Mouse (Mus musculus) intestine, embryonic 15.5 days (tissue): ENCODE data around the gene Fastk. TPM values are rescaled to one million over a fixed set of nuclear protein-coding genes. Genes with fewer than 3 reads are reported as not detected.

Experiments
- ATAC-seq: fragments of 200-750 bp; cut with Nextera tagmentation; 2 replicates; pipeline ENCODE4 v1.8.0; 2017; ENCODE audit warnings: moderate TSS enrichment, moderate library complexity
- H3K27ac ChIP-seq: fragments of 300-500 bp; sonication (generic); 2 replicates; pipeline ENCODE4 v1.5.1; 2015; ENCODE audit warnings: mild to moderate bottlenecking, inconsistent platforms
- H3K27me3 ChIP-seq: fragments of 300-500 bp; sonication (generic); replicated peaks from 2 replicates; pipeline ENCODE4 v1.6.1; 2015; ENCODE audit warnings: inconsistent platforms
- H3K36me3 ChIP-seq: fragments of 300-500 bp; sonication (generic); 2 replicates; pipeline ENCODE4 v1.6.1; 2015; ENCODE audit warnings: inconsistent platforms
- H3K4me1 ChIP-seq: fragments of 300-500 bp; sonication (generic); replicated peaks from 2 replicates; pipeline ENCODE4 v1.6.1; 2015; ENCODE audit warnings: inconsistent platforms
- H3K4me2 ChIP-seq: fragments of 300-500 bp; sonication (generic); replicated peaks from 2 replicates; pipeline ENCODE4 v1.6.1; 2015; ENCODE audit warnings: mild to moderate bottlenecking, inconsistent platforms
- H3K4me3 ChIP-seq: fragments of 300-500 bp; sonication (generic); replicated peaks from 2 replicates; pipeline ENCODE4 v1.5.1; 2015; ENCODE audit warnings: inconsistent platforms
- H3K9ac ChIP-seq: fragments of 300-500 bp; sonication (generic); 2 replicates; pipeline ENCODE4 v1.6.1; 2015; ENCODE audit warnings: inconsistent platforms
- H3K9me3 ChIP-seq: fragments of 300-500 bp; sonication (generic); 2 replicates; pipeline ENCODE4 v1.6.1; 2016; ENCODE audit warnings: inconsistent platforms
- WGBS: fragments of 180-500 bp; shearing (Covaris S2); methylation state at CpG from one replicate; pipeline ENCODE4 v1.1.7; 2015; 5-methylcytosine and 5-hydroxymethylcytosine counted together
- polyA plus RNA-seq: library from polyadenylated mRNA; unstranded; fragments of >200 nt; fragmentation: Nextera tagmentation; extraction: Ambion mirVana; gene quantifications from 2 replicates; pipeline ENCODE4 v1.2.1, GENCODE M21; 2015

Gene Fastk
- polyA plus RNA-seq, 1 experiment from 2014 or later, result 104 TPM

- Histone ChIP-seq H3K27me3 (peaks cover 9% of the 10 kb centered on the region; the same call in 1 of the 2 replicates), H3K4me3 (peak overlapping the region; percentile 47), H3K9ac (peak overlapping the region; percentile 42), H3K27ac (0 out of 2 replicates have a peak overlapping the region, but pooled peaks have one; percentile 27), H3K4me1 (peaks cover 35% of the 10 kb centered on the region), H3K4me2 (peak overlapping the region; percentile 71), H3K9me3 (no peaks in the 10 kb centered on the region), H3K36me3 (peaks cover 25% of the 10 kb centered on the region)
- WGBS, result 4% methylated on average over 67 of the region's 67 CpGs
- ATAC-seq, result 0 out of 2 replicates have a peak, but pooled peaks have one; percentile 22
Measured at GRCm38 (mm10) chr5:24474723-24475261, 29.7 kb upstream of the Fastk start.

GRCm38 (mm10) chr5:24474025-24474722, 29.1 kb upstream of the Fastk start:
- Histone ChIP-seq H3K36me3 (peaks cover 22% of the 10 kb centered on the region), H3K4me3 (peak overlapping the region; percentile 47), H3K9ac (peak overlapping the region; percentile 42), H3K4me1 (peaks cover 35% of the 10 kb centered on the region), H3K27ac (0 out of 2 replicates have a peak overlapping the region, but pooled peaks have one; percentile 27), H3K9me3 (no peaks in the 10 kb centered on the region), H3K27me3 (peaks cover 9% of the 10 kb centered on the region; the same call in 1 of the 2 replicates), H3K4me2 (peak overlapping the region; percentile 71)
- peak; percentile 42 for ATAC-seq
- 8% methylated on average over 77 of the region's 77 CpGs for WGBS

GRCm38 (mm10) chr5:24472884-24473619, 28.0 kb upstream of the Fastk start:
- peak; percentile 13 for ATAC-seq

DNA sequence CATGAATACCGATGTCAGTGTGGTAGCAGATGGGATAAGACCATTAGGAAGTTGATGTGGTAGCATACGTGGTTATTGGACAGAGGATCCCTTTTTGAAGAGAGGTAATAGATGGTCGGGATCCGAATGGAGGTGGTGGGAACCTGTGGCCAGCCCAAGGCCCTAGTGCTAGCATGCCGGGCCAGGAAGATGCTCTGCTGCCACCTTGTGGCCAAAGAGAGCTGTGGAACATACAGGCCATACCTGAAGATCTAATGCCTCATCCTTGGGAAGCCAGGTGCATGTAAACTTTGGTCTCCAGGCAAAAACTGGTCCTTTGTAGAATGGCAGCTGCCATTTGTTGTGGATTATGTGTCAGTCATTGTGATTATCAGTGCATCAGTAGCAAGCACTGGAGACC, 25.5 kb upstream of the Fastk start:
- H3K9ac ChIP-seq, result no peak overlapping the region
- H3K27me3 ChIP-seq, result peaks cover 9% of the 10 kb centered on the region; the same call in 1 of the 2 replicates
- no peak overlapping the region for H3K4me3 ChIP-seq
- no peaks in the 10 kb centered on the region for H3K36me3 ChIP-seq
- no peak overlapping the region for H3K4me2 ChIP-seq
- peaks cover 32% of the 10 kb centered on the region for H3K4me1 ChIP-seq
- H3K9me3 ChIP-seq, result no peaks in the 10 kb centered on the region
- no peak overlapping the region for H3K27ac ChIP-seq
- WGBS, result 10% methylated on average over 5 of the region's 5 CpGs
- peak; percentile 48 for ATAC-seq

More at GRCm38 (mm10) chr5:24472884-24473619, 28.0 kb upstream of the Fastk start:
- Histone ChIP-seq H3K4me1 (peaks cover 35% of the 10 kb centered on the region), H3K4me2 (0 out of 2 replicates have a peak overlapping the region, but pooled peaks have one; percentile 15), H3K9me3 (no peaks in the 10 kb centered on the region), H3K9ac (no peak overlapping the region), H3K4me3 (no peak overlapping the region), H3K27me3 (peaks cover 9% of the 10 kb centered on the region; the same call in 1 of the 2 replicates), H3K27ac (no peak overlapping the region), H3K36me3 (peaks cover 13% of the 10 kb centered on the region)
- WGBS, result 34% methylated on average over 7 of the region's 7 CpGs

DNA sequence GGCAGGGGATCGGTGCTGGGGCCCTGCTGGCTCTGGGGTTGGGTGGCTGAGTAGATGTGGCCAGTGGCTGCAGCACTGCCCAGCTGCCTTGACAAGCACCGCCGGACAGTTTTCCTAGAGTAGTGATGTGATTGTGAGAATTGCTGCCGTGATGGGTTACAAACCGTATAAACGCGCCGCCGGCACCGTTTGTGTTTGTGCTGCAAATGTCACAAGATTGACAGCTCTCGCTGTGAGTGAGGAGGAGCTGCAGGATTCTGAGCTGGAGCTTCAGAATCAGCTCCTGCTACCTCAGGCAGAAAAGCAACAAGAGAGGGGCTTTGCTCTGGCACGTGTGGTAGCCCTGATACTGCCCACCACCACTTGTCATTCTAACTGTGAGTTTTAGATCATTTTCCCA, 21.7 kb upstream of the Fastk start:
- WGBS, result 70% methylated on average over 12 of the region's 12 CpGs
- ATAC-seq, result no peak
- no peaks in the 10 kb centered on the region for H3K36me3 ChIP-seq
- no peak overlapping the region for H3K4me2 ChIP-seq
- no peak overlapping the region for H3K9ac ChIP-seq
- no peaks in the 10 kb centered on the region for H3K27me3 ChIP-seq
- no peak overlapping the region for H3K27ac ChIP-seq
- no peak overlapping the region for H3K4me3 ChIP-seq
- H3K9me3 ChIP-seq, result no peaks in the 10 kb centered on the region
- 0 out of 2 replicates have a peak, but pooled peaks cover 6% of the 10 kb centered on the region for H3K4me1 ChIP-seq

DNA sequence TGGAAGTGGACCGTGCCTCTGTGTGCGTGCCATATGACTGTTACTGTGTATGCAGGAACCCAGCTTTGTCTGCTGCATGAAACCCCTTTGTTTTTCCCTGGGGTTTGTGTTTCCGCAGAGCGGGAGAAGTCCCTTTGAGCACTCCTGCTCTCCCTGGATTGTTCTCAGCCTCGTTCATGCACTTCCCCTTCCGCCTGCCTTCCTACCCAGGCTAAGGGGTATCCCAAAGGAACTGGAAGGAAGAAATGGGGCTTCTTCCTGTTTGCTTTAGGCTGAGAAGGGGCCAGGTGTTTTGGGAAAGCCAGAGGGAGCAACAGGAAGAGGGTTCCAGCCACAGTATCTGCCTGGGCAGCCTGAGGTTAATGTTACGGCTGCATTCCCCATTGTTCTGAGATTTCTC, 10.5 kb upstream of the Fastk start:
- Histone ChIP-seq H3K27me3 (no peaks in the 10 kb centered on the region), H3K4me2 (0 out of 2 replicates have a peak overlapping the region, but pooled peaks have one; percentile 25), H3K36me3 (no peaks in the 10 kb centered on the region; the same call in 1 of the 2 replicates), H3K4me1 (peaks cover 34% of the 10 kb centered on the region), H3K4me3 (no peak overlapping the region), H3K9ac (0 out of 2 replicates have a peak overlapping the region, but pooled peaks have one; percentile 11), H3K27ac (peak overlapping the region; percentile 49; the same call in 1 of the 2 replicates), H3K9me3 (no peaks in the 10 kb centered on the region)
- WGBS, result 62% methylated on average over 7 of the region's 7 CpGs
- ATAC-seq, result no peak

DNA sequence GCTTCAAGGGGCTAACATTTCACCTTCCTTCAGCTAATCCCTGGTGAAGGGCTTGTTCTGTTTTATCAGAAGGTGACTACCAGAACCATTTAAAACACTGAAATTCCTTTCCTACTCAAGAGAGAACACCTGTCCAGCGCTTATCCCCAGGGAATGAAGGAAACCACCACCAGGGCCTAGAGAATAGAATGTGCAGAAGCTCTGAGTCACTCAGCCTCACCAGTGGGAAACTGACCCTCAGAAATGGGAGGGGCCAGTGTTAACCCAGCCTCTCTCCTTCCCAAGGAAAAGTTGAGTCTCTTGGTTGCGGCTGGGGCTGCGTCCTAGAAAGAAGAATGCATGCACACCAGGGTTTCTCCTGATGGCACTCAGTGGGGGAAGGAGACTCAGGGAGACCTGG, 10.0 kb upstream of the Fastk start:
- Histone ChIP-seq H3K4me2 (0 out of 2 replicates have a peak overlapping the region, but pooled peaks have one; percentile 25), H3K9ac (0 out of 2 replicates have a peak overlapping the region, but pooled peaks have one; percentile 11), H3K27me3 (no peaks in the 10 kb centered on the region), H3K36me3 (no peaks in the 10 kb centered on the region; the same call in 1 of the 2 replicates), H3K27ac (peak overlapping the region; percentile 49; the same call in 1 of the 2 replicates), H3K9me3 (no peaks in the 10 kb centered on the region), H3K4me1 (peaks cover 34% of the 10 kb centered on the region), H3K4me3 (no peak overlapping the region)
- ATAC-seq, result no peak
- 67% methylated on average over 3 of the region's 3 CpGs for WGBS

GRCm38 (mm10) chr5:24453985-24454303, 8.9 kb upstream of the Fastk start:
- H3K36me3 ChIP-seq, result no peaks in the 10 kb centered on the region; the same call in 1 of the 2 replicates
- no peak for ATAC-seq
- peak overlapping the region; percentile 89 for H3K4me2 ChIP-seq
- no peak overlapping the region for H3K27ac ChIP-seq
- peak overlapping the region; percentile 85 for H3K4me3 ChIP-seq
- H3K9ac ChIP-seq, result 0 out of 2 replicates have a peak overlapping the region, but pooled peaks have one; percentile 87
- H3K4me1 ChIP-seq, result peaks cover 34% of the 10 kb centered on the region
- H3K27me3 ChIP-seq, result no peaks in the 10 kb centered on the region
- WGBS, result 20% methylated on average over 2 of the region's 2 CpGs
- no peaks in the 10 kb centered on the region for H3K9me3 ChIP-seq

DNA sequence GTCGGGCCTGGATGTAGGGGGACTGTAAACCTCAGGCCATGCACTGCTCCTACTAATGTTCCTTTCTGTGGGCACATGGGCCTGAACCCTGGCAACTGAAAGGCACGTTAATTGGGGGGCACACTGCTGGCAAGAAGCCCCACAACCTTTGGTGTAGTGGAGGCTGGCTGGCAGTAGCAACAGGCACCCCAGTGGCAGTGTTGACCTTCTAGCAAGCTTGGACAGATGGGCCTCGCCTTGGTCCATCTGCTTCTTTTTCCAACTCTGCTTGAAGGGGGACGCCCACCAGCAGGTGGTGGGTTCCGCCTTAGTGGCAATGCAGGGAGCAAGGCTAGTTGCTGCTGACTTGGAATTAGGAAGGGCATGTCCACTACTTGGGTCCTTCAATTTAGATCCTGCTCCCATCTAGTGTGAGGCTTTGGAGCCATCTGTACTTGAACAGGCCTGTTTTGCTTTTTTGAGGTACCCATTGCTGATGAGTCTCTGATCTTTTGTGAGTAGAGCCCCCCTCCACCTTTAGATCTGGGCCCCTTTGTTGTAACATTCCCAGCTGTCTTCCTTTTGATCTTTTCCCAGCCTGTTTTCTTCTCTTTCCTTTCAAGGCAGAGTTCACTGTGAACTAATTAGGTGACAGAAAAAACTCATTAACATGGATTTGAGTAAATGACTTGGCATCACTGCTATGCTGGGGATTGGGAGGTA, 8.3 kb upstream of the Fastk start:
- Histone ChIP-seq H3K27me3 (no peaks in the 10 kb centered on the region), H3K4me2 (peak overlapping the region; percentile 89), H3K36me3 (no peaks in the 10 kb centered on the region; the same call in 1 of the 2 replicates), H3K4me1 (peaks cover 34% of the 10 kb centered on the region), H3K9me3 (no peaks in the 10 kb centered on the region), H3K9ac (peak overlapping the region; percentile 87), H3K27ac (peak overlapping the region; percentile 91; the same call in 1 of the 2 replicates), H3K4me3 (peak overlapping the region; percentile 85)
- no peak for ATAC-seq
- 22% methylated on average over 5 of the region's 5 CpGs for WGBS

GRCm38 (mm10) chr5:24452691-24453233, 7.7 kb upstream of the Fastk start:
- H3K9ac ChIP-seq, result peak overlapping the region; percentile 87
- H3K27me3 ChIP-seq, result no peaks in the 10 kb centered on the region
- no peaks in the 10 kb centered on the region; the same call in 1 of the 2 replicates for H3K36me3 ChIP-seq
- peak overlapping the region; percentile 85 for H3K4me3 ChIP-seq
- peak overlapping the region; percentile 91 for H3K27ac ChIP-seq
- WGBS, result under 1% methylated on average over 29 of the region's 29 CpGs
- peak overlapping the region; percentile 89 for H3K4me2 ChIP-seq
- ATAC-seq, result peak; percentile 8; the same call in 1 of the 2 replicates
- peaks cover 39% of the 10 kb centered on the region for H3K4me1 ChIP-seq
- no peaks in the 10 kb centered on the region for H3K9me3 ChIP-seq

GRCm38 (mm10) chr5:24452030-24452690, 7.1 kb upstream of the Fastk start, which contains the start of gene Agap3:
Gene Agap3, plus strand, starts transcription at chr5:24452177.
- Histone ChIP-seq H3K27ac (peak within 1 kb of the TSS; percentile 91), H3K36me3 (no peaks in the 10 kb centered on the region), H3K4me1 (peaks cover 43% of the 10 kb centered on the region), H3K27me3 (no peaks in the 10 kb centered on the region), H3K9ac (peak within 1 kb of the TSS; percentile 87), H3K4me2 (peak within 1 kb of the TSS; percentile 89), H3K9me3 (no peaks in the 10 kb centered on the region), H3K4me3 (peak within 1 kb of the TSS; percentile 85)
- peak; percentile 5 for ATAC-seq
- WGBS, result under 1% methylated on average over 66 of the region's 85 CpGs
